Mouse (Mus musculus) kidney, embryonic 15.5 days (tissue): ENCODE data around the gene Cyp3a13. TPM values are rescaled to one million over a fixed set of nuclear protein-coding genes. Genes with fewer than 3 reads are reported as not detected.
"Not testable (repeated sequence)": the region's sequence is repeated elsewhere in the genome, so short reads cannot be mapped to it uniquely, and the experiment has no call there.

Source experiments
- ATAC-seq: fragments of 200-750 bp; cut with Nextera tagmentation; replicated peaks from 2 replicates; pipeline ENCODE4 v1.8.0; 2017; ENCODE audit warnings: moderate TSS enrichment; ENCODE audit not compliant: low FRiP score
- H3K27ac ChIP-seq: fragments of 300-500 bp; sonication (generic); 2 replicates; pipeline ENCODE4 v1.5.1; 2015; ENCODE audit warnings: mild to moderate bottlenecking, inconsistent platforms
- H3K27me3 ChIP-seq: fragments of 300-500 bp; sonication (generic); 2 replicates; pipeline ENCODE4 v1.6.1; 2015; ENCODE audit warnings: inconsistent platforms
- H3K36me3 ChIP-seq: fragments of 300-500 bp; sonication (generic); 2 replicates; pipeline ENCODE4 v1.6.1; 2015; ENCODE audit warnings: inconsistent platforms
- H3K4me1 ChIP-seq: fragments of 300-500 bp; sonication (generic); 2 replicates; pipeline ENCODE4 v1.6.1; 2015; ENCODE audit warnings: inconsistent platforms
- H3K4me2 ChIP-seq: fragments of 300-500 bp; sonication (generic); 2 replicates; pipeline ENCODE4 v1.6.1; 2015; ENCODE audit warnings: moderate library complexity, mild to moderate bottlenecking, inconsistent platforms
- H3K4me3 ChIP-seq: fragments of 300-500 bp; sonication (generic); replicated peaks from 2 replicates; pipeline ENCODE4 v1.5.1; 2015; ENCODE audit warnings: mild to moderate bottlenecking, inconsistent platforms
- H3K9ac ChIP-seq: fragments of 300-500 bp; sonication (generic); 2 replicates; pipeline ENCODE4 v1.6.1; 2015; ENCODE audit warnings: mild to moderate bottlenecking, inconsistent platforms
- H3K9me3 ChIP-seq: fragments of 300-500 bp; sonication (generic); replicated peaks from 2 replicates; pipeline ENCODE4 v1.6.1; 2016; ENCODE audit warnings: inconsistent platforms
- WGBS: fragments of 180-500 bp; shearing (Covaris S2); methylation state at CpG from one replicate; pipeline ENCODE4 v1.1.7; 2015; ENCODE audit warnings: mixed read lengths; 5-methylcytosine and 5-hydroxymethylcytosine counted together
- polyA plus RNA-seq: library from polyadenylated mRNA; unstranded; fragments of >200 nt; fragmentation: Nextera tagmentation; extraction: Ambion mirVana; gene quantifications from 2 replicates; pipeline ENCODE4 v1.2.1, GENCODE M21; 2015

Gene Cyp3a13
- polyA plus RNA-seq: 0.06 and 0.10 TPM in 2 replicates

- H3K4me2 ChIP-seq: no peak within 1 kb of the TSS
- 0 out of 2 replicates have a peak, but pooled peaks cover 3% of the 10 kb centered on the region for H3K27me3 ChIP-seq
- H3K36me3 ChIP-seq: no peaks in the 10 kb centered on the region
- no peak within 1 kb of the TSS for H3K27ac ChIP-seq
- H3K9ac ChIP-seq: no peak within 1 kb of the TSS
- no peak for ATAC-seq
- no peak within 1 kb of the TSS for H3K4me3 ChIP-seq
- H3K4me1 ChIP-seq: no peaks in the 10 kb centered on the region
- 67% methylated on average over 2 of the region's 2 CpGs for WGBS
- H3K9me3 ChIP-seq: no peaks in the 10 kb centered on the region
Observed at GRCm38 (mm10) chr5:137921532-137921931, at the start of gene Cyp3a13. Gene Cyp3a13, minus strand, starts transcription at chr5:137921619.

- Histone ChIP-seq H3K36me3 (no peaks in the 10 kb centered on the region), H3K9me3 (no peaks in the 10 kb centered on the region), H3K4me2 (no peak overlapping the region), H3K27ac (no peak overlapping the region), H3K27me3 (no peaks in the 10 kb centered on the region), H3K4me1 (no peaks in the 10 kb centered on the region), H3K9ac (no peak overlapping the region), H3K4me3 (no peak overlapping the region)
- no peak for ATAC-seq
Observed at GRCm38 (mm10) chr5:137966492-137966891, 45.1 kb upstream of the Cyp3a13 start.

GRCm38 (mm10) chr5:137962945-137963344 lies 41.5 kb upstream of the Cyp3a13 start, which contains the start of gene Gjc3:
Gene Gjc3, minus strand, starts transcription at chr5:137963098.
- ATAC-seq: no peak
- WGBS: 84% methylated on average over 8 of the region's 8 CpGs

DNA sequence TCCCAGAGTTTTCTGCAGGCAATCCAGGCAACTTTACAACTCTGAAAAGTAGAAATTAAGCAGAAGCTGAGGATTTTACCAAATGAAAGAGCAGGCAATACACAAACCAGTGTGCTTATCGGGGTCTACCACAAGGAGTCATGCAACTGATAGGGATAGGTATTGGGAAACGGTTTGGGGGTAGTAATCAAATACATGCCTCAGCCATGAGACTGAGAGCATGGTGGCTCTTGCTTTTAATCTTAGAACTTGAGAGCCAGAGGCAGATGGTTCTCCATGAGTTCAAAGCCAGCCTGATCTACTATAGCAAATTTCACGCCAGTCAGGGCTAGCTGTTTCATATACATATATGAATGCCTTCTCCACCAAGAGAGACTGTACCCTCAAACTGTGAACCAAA lies 35.0 kb upstream of the Cyp3a13 start:
- Histone ChIP-seq H3K36me3 (no peaks in the 10 kb centered on the region), H3K27ac (no peak overlapping the region), H3K9me3 (no peaks in the 10 kb centered on the region), H3K27me3 (no peaks in the 10 kb centered on the region), H3K4me1 (no peaks in the 10 kb centered on the region), H3K9ac (no peak overlapping the region), H3K4me3 (no peak overlapping the region), H3K4me2 (no peak overlapping the region)
- no peak for ATAC-seq
- WGBS: 87% methylated on average over 3 of the region's 3 CpGs

More at GRCm38 (mm10) chr5:137962945-137963344, 41.5 kb upstream of the Cyp3a13 start, which contains the start of gene Gjc3:
- Histone ChIP-seq H3K4me2 (no peak within 1 kb of the TSS), H3K9ac (no peak within 1 kb of the TSS), H3K9me3 (no peaks in the 10 kb centered on the region), H3K27ac (no peak within 1 kb of the TSS), H3K27me3 (no peaks in the 10 kb centered on the region), H3K4me3 (no peak within 1 kb of the TSS), H3K36me3 (no peaks in the 10 kb centered on the region), H3K4me1 (no peaks in the 10 kb centered on the region)

DNA sequence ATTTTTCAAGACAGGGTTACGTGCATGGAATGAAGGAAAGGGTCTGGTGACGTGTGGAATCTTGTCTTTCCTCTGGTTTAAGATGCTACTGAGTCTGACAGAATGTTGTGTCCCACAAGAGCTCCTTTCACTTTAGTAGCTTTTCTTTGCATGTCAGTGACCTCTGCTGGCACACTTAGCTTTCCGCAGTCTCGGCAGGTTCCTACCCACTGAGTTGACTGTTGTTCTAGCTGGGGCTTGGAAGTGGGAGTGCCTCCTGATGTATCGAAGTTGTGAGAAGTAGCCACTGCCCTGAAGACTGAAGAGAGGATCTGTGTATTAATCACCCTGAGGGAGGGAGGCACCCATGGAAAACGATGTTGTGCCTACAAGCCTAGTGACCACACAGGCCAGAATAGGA lies 29.8 kb upstream of the Cyp3a13 start:
- H3K27ac ChIP-seq: no peak overlapping the region
- no peaks in the 10 kb centered on the region for H3K4me1 ChIP-seq
- no peak overlapping the region for H3K4me2 ChIP-seq
- H3K27me3 ChIP-seq: no peaks in the 10 kb centered on the region
- H3K36me3 ChIP-seq: no peaks in the 10 kb centered on the region
- no peak overlapping the region for H3K4me3 ChIP-seq
- no peaks in the 10 kb centered on the region for H3K9me3 ChIP-seq
- no peak overlapping the region for H3K9ac ChIP-seq
- WGBS: 22% methylated on average over 6 of the region's 6 CpGs
- no peak for ATAC-seq

GRCm38 (mm10) chr5:137947303-137947702 lies 25.9 kb upstream of the Cyp3a13 start:
- H3K27ac ChIP-seq: no peak overlapping the region
- no peaks in the 10 kb centered on the region for H3K4me1 ChIP-seq
- H3K4me3 ChIP-seq: no peak overlapping the region
- no peak overlapping the region for H3K9ac ChIP-seq
- no peak for ATAC-seq
- H3K27me3 ChIP-seq: no peaks in the 10 kb centered on the region
- no peaks in the 10 kb centered on the region for H3K36me3 ChIP-seq
- H3K4me2 ChIP-seq: no peak overlapping the region
- H3K9me3 ChIP-seq: no peaks in the 10 kb centered on the region

- WGBS: 95% methylated on average over 1 of the region's 1 CpGs
- no peak overlapping the region for H3K4me2 ChIP-seq
- no peak for ATAC-seq
Observed at GRCm38 (mm10) chr5:137943133-137943532, 21.7 kb upstream of the Cyp3a13 start.

GRCm38 (mm10) chr5:137940948-137941347 lies 19.5 kb upstream of the Cyp3a13 start:
- Histone ChIP-seq H3K27ac (no peak overlapping the region), H3K36me3 (no peaks in the 10 kb centered on the region), H3K4me1 (no peaks in the 10 kb centered on the region), H3K9ac (no peak overlapping the region), H3K9me3 (no peaks in the 10 kb centered on the region), H3K4me2 (no peak overlapping the region), H3K4me3 (no peak overlapping the region), H3K27me3 (no peaks in the 10 kb centered on the region)
- no peak for ATAC-seq
- WGBS: 57% methylated on average over 4 of the region's 4 CpGs

More at GRCm38 (mm10) chr5:137943133-137943532, 21.7 kb upstream of the Cyp3a13 start:
- Histone ChIP-seq H3K9me3 (no peaks in the 10 kb centered on the region), H3K36me3 (no peaks in the 10 kb centered on the region), H3K27ac (no peak overlapping the region), H3K4me3 (no peak overlapping the region), H3K9ac (no peak overlapping the region), H3K4me1 (no peaks in the 10 kb centered on the region), H3K27me3 (no peaks in the 10 kb centered on the region)

- no peaks in the 10 kb centered on the region for H3K4me1 ChIP-seq
- no peak overlapping the region for H3K27ac ChIP-seq
- H3K9ac ChIP-seq: no peak overlapping the region
- no peak overlapping the region for H3K4me2 ChIP-seq
- 72% methylated on average over 4 of the region's 4 CpGs for WGBS
- no peak for ATAC-seq
- H3K27me3 ChIP-seq: no peaks in the 10 kb centered on the region
- H3K4me3 ChIP-seq: no peak overlapping the region
- no peaks in the 10 kb centered on the region for H3K36me3 ChIP-seq
- no peaks in the 10 kb centered on the region for H3K9me3 ChIP-seq
Observed at GRCm38 (mm10) chr5:137937238-137937637, 15.8 kb upstream of the Cyp3a13 start.

DNA sequence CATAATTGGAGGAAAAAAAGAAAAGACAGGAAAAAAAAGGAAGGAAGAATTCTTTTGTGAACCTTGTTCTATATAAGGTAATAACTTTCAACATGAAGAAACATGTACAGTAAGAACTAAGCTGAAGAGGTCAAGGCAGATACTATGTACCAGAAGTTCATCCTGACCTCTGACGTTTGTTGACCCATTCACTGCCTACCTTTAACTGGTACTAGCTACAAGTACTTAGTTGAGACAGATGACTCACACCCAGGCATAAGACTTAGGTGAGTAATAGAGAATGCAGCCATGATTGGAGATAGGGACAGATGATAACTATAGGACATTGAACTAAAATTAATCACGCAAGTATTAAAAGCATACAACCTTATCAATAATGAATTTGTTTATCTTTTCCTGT lies 15.1 kb upstream of the Cyp3a13 start:
- ATAC-seq: no peak
- no peak overlapping the region for H3K4me3 ChIP-seq
- no peaks in the 10 kb centered on the region for H3K36me3 ChIP-seq
- WGBS: 86% methylated on average over 2 of the region's 2 CpGs
- H3K27me3 ChIP-seq: no peaks in the 10 kb centered on the region
- no peak overlapping the region for H3K9ac ChIP-seq
- H3K27ac ChIP-seq: no peak overlapping the region
- H3K4me2 ChIP-seq: no peak overlapping the region
- no peaks in the 10 kb centered on the region for H3K9me3 ChIP-seq
- no peaks in the 10 kb centered on the region for H3K4me1 ChIP-seq

DNA sequence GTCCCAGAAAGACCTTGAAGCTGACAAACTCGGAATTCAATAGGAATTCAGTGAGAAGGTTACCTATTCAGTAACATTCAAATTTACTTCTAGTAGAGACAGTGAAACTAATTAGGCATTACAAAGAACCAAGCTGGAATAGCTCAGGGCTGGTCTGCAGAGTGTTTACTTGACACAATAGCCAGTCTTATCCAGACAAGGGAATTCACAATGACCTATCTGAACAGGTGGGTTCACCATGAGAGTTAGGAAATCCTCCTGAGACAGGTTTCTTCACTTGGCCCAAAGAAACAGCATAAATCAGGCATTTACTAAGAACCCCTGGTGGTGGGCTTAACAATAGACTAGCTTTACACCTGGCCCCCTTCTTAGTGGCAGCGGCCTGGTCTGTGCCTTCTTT lies 12.5 kb upstream of the Cyp3a13 start:
- H3K36me3 ChIP-seq, H3K4me1 ChIP-seq, H3K9ac ChIP-seq, H3K27me3 ChIP-seq, H3K27ac ChIP-seq, H3K4me2 ChIP-seq, ATAC-seq, H3K9me3 ChIP-seq, H3K4me3 ChIP-seq: not testable (repeated sequence)
- WGBS: 72% methylated on average over 2 of the region's 2 CpGs

DNA sequence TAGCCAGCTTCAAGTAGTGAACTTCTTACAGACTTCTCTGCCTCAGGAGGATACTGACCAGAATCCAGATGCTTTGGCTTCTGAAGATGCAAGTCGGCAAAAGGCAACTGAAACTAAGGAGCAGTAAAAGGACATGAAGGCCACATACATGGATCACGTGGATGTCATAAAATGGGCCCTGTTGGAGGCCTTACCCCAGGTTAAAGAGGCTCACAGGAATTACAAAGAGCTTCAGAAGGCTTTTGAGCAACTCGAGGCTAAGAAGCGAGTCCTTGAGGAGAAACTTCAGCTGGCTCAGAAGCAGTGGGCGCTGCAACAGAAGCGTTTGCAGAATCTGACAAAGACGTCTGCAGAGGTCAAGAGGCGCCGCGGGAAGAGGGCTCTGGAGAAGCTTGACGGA lies 7.0 kb upstream of the Cyp3a13 start:
- no peaks in the 10 kb centered on the region for H3K4me1 ChIP-seq
- no peak overlapping the region for H3K9ac ChIP-seq
- no peaks in the 10 kb centered on the region for H3K36me3 ChIP-seq
- no peak overlapping the region for H3K4me2 ChIP-seq
- no peaks in the 10 kb centered on the region for H3K9me3 ChIP-seq
- WGBS: 79% methylated on average over 11 of the region's 11 CpGs
- no peak overlapping the region for H3K27ac ChIP-seq
- H3K4me3 ChIP-seq: no peak overlapping the region
- H3K27me3 ChIP-seq: no peaks in the 10 kb centered on the region
- ATAC-seq: no peak

DNA sequence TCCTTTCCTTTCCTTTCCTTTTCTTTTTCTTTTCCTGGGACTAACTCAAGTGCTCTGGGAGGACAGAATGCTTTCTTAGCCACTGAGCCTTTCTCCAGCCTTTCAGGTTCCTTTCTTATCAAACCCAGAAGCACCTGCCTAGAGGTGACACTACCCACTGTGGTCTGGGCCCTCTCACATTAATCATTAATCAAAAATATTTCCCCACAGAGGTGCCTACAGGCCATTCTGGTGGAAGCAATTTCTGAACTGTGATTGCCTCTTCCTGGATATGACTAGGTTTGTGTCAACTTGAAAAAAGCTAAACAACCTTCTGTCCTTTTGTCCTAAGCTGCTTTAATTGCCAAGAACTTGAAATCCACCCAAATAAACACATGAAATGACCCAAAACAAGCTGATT lies 752 bp upstream of the Cyp3a13 start:
- Histone ChIP-seq H3K4me1 (no peaks in the 10 kb centered on the region), H3K4me3 (no peak overlapping the region)
- ATAC-seq: no peak

More for the DNA sequence above, 752 bp upstream of the Cyp3a13 start:
- no peak overlapping the region for H3K4me2 ChIP-seq
- 0 out of 2 replicates have a peak, but pooled peaks cover 3% of the 10 kb centered on the region for H3K27me3 ChIP-seq
- H3K9ac ChIP-seq: no peak overlapping the region
- no peaks in the 10 kb centered on the region for H3K36me3 ChIP-seq
- H3K9me3 ChIP-seq: no peaks in the 10 kb centered on the region
- no peak overlapping the region for H3K27ac ChIP-seq
